Mouse (Mus musculus): ENCODE measurements around the gene Med27. TPM values are rescaled to one million over a fixed set of nuclear protein-coding genes. Genes with fewer than 3 reads are reported as not detected.

Gene Med27
- total and polyA plus RNA-seq, 3 experiments = 32.1 to 36.2 (median 33.6) TPM

GRCm38 (mm10) chr2:29472952-29473437, 126.4 kb downstream of the Med27 start:
- H3K36me3 ChIP-seq (replicated peaks in 1 of 2; ENCODE audit: control insufficient read depth in 1 of 2, insufficient read depth in 1 of 2, low read length in 1 of 2) = peaks cover 6 to 42% of the 10 kb centered on the region in 2 experiments
- DNase-seq (ENCODE audit: extremely low read depth) = no peak
- no peaks in the 10 kb centered on the region for H3K9me3 ChIP-seq (replicated peaks; ENCODE audit: low read length)
- no peak overlapping the region for H3K27ac ChIP-seq (ENCODE audit: insufficient read depth, low read depth)
- in situ Hi-C loops (cut with MboI; ENCODE audit: low pct_ligation_motif_present, low pct_unique_long_range_greater_than_20kb, low sequenced_read_pairs) = no loop called here
- dilution Hi-C loops (cut with MboI; ENCODE audit: extremely low pct_ligation_motif_present, extremely low pct_unique_long_range_greater_than_20kb, low sequenced_read_pairs) = no loop called here
- H3K9ac ChIP-seq (ENCODE audit: insufficient read depth, low read depth) = no peak overlapping the region
- peaks cover 0 to 17% of the 10 kb centered on the region in 2 experiments; a peak in 2 of 4 replicates for H3K4me1 ChIP-seq (ENCODE audit: control insufficient read depth in 1 of 2, insufficient read depth in 2 of 2)
- no peak overlapping the region for H3K4me2 ChIP-seq (ENCODE audit: insufficient read depth, low read depth, poor library complexity, severe bottlenecking)
- no peak overlapping the region for H3K4me3 ChIP-seq (replicated peaks in 1 of 3; ENCODE audit: low read depth in 2 of 3, low read length in 2 of 3, poor library complexity in 1 of 3)
- no peak for TF ChIP-seq GABPA (IDR thresholded peaks at IDR 0.05; ENCODE audit: insufficient replicate concordance, low read depth, low read length)
- TF ChIP-seq TCF12 (IDR thresholded peaks at IDR 0.05; ENCODE audit: low read depth, low read length) = no peak
- TF ChIP-seq JUN (IDR thresholded peaks at IDR 0.05; ENCODE audit: insufficient read depth, low read depth, low read length) = no peak
- no peak for TF ChIP-seq ZMIZ1 (IDR thresholded peaks at IDR 0.05; ENCODE audit: low read depth, low read length)
- no peak for TF ChIP-seq MAZ (IDR thresholded peaks at IDR 0.05; ENCODE audit: low read depth, low read length)
- no peak for TF ChIP-seq CHD1 (IDR thresholded peaks at IDR 0.05; ENCODE audit: low read depth, low read length)
- TF ChIP-seq HCFC1 (IDR thresholded peaks at IDR 0.05; ENCODE audit: low read depth, low read length) = no peak
- TF ChIP-seq CTCF (conservative IDR thresholded peaks at IDR 0.05 in 1 of 2, IDR thresholded peaks at IDR 0.05 in 1 of 2; ENCODE audit: low read depth in 2 of 2, low read length in 2 of 2) = no peak
- TF ChIP-seq MXI1 (IDR thresholded peaks at IDR 0.05; ENCODE audit: low read depth, low read length) = no peak
- no peak for TF ChIP-seq NRF1 (IDR thresholded peaks at IDR 0.05; ENCODE audit: low read depth, low read length)
- no peak for TF ChIP-seq RAD21 (IDR thresholded peaks at IDR 0.05; ENCODE audit: low read depth, low read length)
- H3K79me2 ChIP-seq (replicated peaks; ENCODE audit: control insufficient read depth, extremely low read depth, insufficient read depth, poor library complexity, severe bottlenecking) = no peaks in the 10 kb centered on the region
- no peaks in the 10 kb centered on the region for H3K27me3 ChIP-seq (replicated peaks)

GRCm38 (mm10) chr2:29473907-29474306, 127.3 kb downstream of the Med27 start:
- no peak for TF ChIP-seq USF1 (IDR thresholded peaks at IDR 0.05; ENCODE audit: low read depth, low read length)
- TF ChIP-seq MEF2A (IDR thresholded peaks at IDR 0.05; ENCODE audit: borderline replicate concordance, low read depth, low read length) = no peak
- TF ChIP-seq SMC3 (IDR thresholded peaks at IDR 0.05; ENCODE audit: low read depth, low read length) = no peak
- no peak for TF ChIP-seq ZMIZ1 (IDR thresholded peaks at IDR 0.05; ENCODE audit: low read depth, low read length)
- dilution Hi-C loops (cut with MboI; ENCODE audit: extremely low pct_ligation_motif_present, extremely low pct_unique_long_range_greater_than_20kb, low sequenced_read_pairs) (no loop called here), in situ Hi-C loops (cut with MboI; ENCODE audit: low pct_ligation_motif_present, low pct_unique_long_range_greater_than_20kb, low sequenced_read_pairs) (no loop called here)
- no peaks in the 10 kb centered on the region for H3K9me3 ChIP-seq (replicated peaks; ENCODE audit: low read length)
- no peak for DNase-seq (ENCODE audit: extremely low read depth)
- H3K79me2 ChIP-seq (replicated peaks; ENCODE audit: control insufficient read depth, extremely low read depth, insufficient read depth, poor library complexity, severe bottlenecking) = no peaks in the 10 kb centered on the region
- no peak overlapping the region for H3K9ac ChIP-seq (ENCODE audit: insufficient read depth, low read depth)
- H3K27ac ChIP-seq (ENCODE audit: insufficient read depth, low read depth) = no peak overlapping the region
- H3K27me3 ChIP-seq (replicated peaks) = no peaks in the 10 kb centered on the region
- H3K4me3 ChIP-seq (replicated peaks in 1 of 3; ENCODE audit: low read depth in 2 of 3, low read length in 2 of 3, poor library complexity in 1 of 3) = no peak overlapping the region
- H3K36me3 ChIP-seq (replicated peaks in 1 of 2; ENCODE audit: control insufficient read depth in 1 of 2, insufficient read depth in 1 of 2, low read length in 1 of 2) = peaks cover 6 to 47% of the 10 kb centered on the region in 2 experiments
- H3K4me2 ChIP-seq (ENCODE audit: insufficient read depth, low read depth, poor library complexity, severe bottlenecking) = no peak overlapping the region
- peaks cover 0 to 17% of the 10 kb centered on the region in 2 experiments; a peak in 2 of 4 replicates for H3K4me1 ChIP-seq (ENCODE audit: control insufficient read depth in 1 of 2, insufficient read depth in 2 of 2)

Measured in CH12.LX (cell line).